Mouse (Mus musculus): Measurements from ENCODE around the gene Scgb1a1.
A peak's percentile ranks its signal among the peaks of the same experiment; 100 is the strongest.
"Not testable (repeated sequence)": the region's sequence is repeated elsewhere in the genome, so short reads cannot be mapped to it uniquely, and the experiment has no call there.

Scgb1a1 gene

GRCm38 (mm10) chr19:9087821-9088220 lies at the start of gene Scgb1a1:
Gene Scgb1a1, minus strand, starts transcription at chr19:9087958.
- no peak for DNase-seq (ENCODE audit: low spot score)

GRCm38 (mm10) chr19:9137159-9137558 lies 49.4 kb upstream of the Scgb1a1 start:
- no peak for DNase-seq (ENCODE audit: low spot score)

GRCm38 (mm10) chr19:9135512-9136331 lies 48.0 kb upstream of the Scgb1a1 start, which contains the start of gene Asrgl1:
Gene Asrgl1, minus strand, starts transcription at chr19:9135636.
- DNase-seq (ENCODE audit: low spot score), result peak; percentile 94

GRCm38 (mm10) chr19:9134746-9135511 lies 47.2 kb upstream of the Scgb1a1 start:
- peak; percentile 56 for DNase-seq (ENCODE audit: low spot score)

GRCm38 (mm10) chr19:9129996-9130395 lies 42.2 kb upstream of the Scgb1a1 start:
- no peak for DNase-seq (ENCODE audit: low spot score)

- DNase-seq (ENCODE audit: low spot score), result no peak
Observed at GRCm38 (mm10) chr19:9128499-9129194, 40.9 kb upstream of the Scgb1a1 start.

- DNase-seq (ENCODE audit: low spot score), result not testable (repeated sequence)
Observed at GRCm38 (mm10) chr19:9123986-9124385, 36.2 kb upstream of the Scgb1a1 start.

GRCm38 (mm10) chr19:9122390-9122789 lies 34.6 kb upstream of the Scgb1a1 start:
- DNase-seq (ENCODE audit: low spot score), result no peak

GRCm38 (mm10) chr19:9119655-9120425 lies 32.1 kb upstream of the Scgb1a1 start:
- no peak for DNase-seq (ENCODE audit: low spot score)

GRCm38 (mm10) chr19:9117275-9117674 lies 29.5 kb upstream of the Scgb1a1 start:
- no peak for DNase-seq (ENCODE audit: low spot score)

- DNase-seq (ENCODE audit: low spot score), result no peak
Observed at GRCm38 (mm10) chr19:9116268-9116667, 28.5 kb upstream of the Scgb1a1 start.

- no peak for DNase-seq (ENCODE audit: low spot score)
Observed at GRCm38 (mm10) chr19:9112043-9112442, 24.3 kb upstream of the Scgb1a1 start.

- peak; percentile 88 for DNase-seq (ENCODE audit: low spot score)
Observed at GRCm38 (mm10) chr19:9110182-9110869, 22.6 kb upstream of the Scgb1a1 start.

- no peak for DNase-seq (ENCODE audit: low spot score)
Observed at GRCm38 (mm10) chr19:9108536-9108935, 20.8 kb upstream of the Scgb1a1 start.

- DNase-seq (ENCODE audit: low spot score), result no peak
Observed at GRCm38 (mm10) chr19:9107379-9107755, 19.6 kb upstream of the Scgb1a1 start.

- peak; percentile 17 for DNase-seq (ENCODE audit: low spot score)
Observed at GRCm38 (mm10) chr19:9106751-9107378, 19.1 kb upstream of the Scgb1a1 start.

- peak; percentile 18 for DNase-seq (ENCODE audit: low spot score)
Observed at GRCm38 (mm10) chr19:9106096-9106495, 18.3 kb upstream of the Scgb1a1 start.

GRCm38 (mm10) chr19:9105101-9105685 lies 17.4 kb upstream of the Scgb1a1 start:
- DNase-seq (ENCODE audit: low spot score), result no peak

- no peak for DNase-seq (ENCODE audit: low spot score)
Observed at GRCm38 (mm10) chr19:9103986-9104385, 16.2 kb upstream of the Scgb1a1 start.

- DNase-seq (ENCODE audit: low spot score), result no peak
Observed at GRCm38 (mm10) chr19:9101062-9101457, 13.3 kb upstream of the Scgb1a1 start.
